Mouse (Mus musculus) limb, embryonic 14.5 days (tissue): ENCODE data around the gene Cgref1. TPM values are rescaled to one million over a fixed set of nuclear protein-coding genes. Genes with fewer than 3 reads are reported as not detected.

Experiments used
- ATAC-seq: fragments of 200-750 bp; cut with Nextera tagmentation; 2 replicates; pipeline ENCODE4 v1.8.0; 2017; ENCODE audit warnings: low read depth, moderate number of reproducible peaks, moderate TSS enrichment; ENCODE audit not compliant: low FRiP score
- DNase-seq: peaks from one replicate; pipeline ENCODE4 v3.0.0-alpha.2; 2015; ENCODE audit warnings: low spot score
- H3K27ac ChIP-seq: fragments of 300-500 bp; sonication (generic); replicated peaks from 2 replicates; pipeline ENCODE4 v1.5.1; 2014; ENCODE audit warnings: low read depth, mild to moderate bottlenecking, low read length, moderate library complexity, mixed read lengths
- H3K27me3 ChIP-seq: fragments of 300-500 bp; sonication (generic); 2 replicates; pipeline ENCODE4 v1.6.1; 2014; ENCODE audit warnings: low read length, mixed read lengths; ENCODE audit not compliant: control insufficient read depth, insufficient read depth
- H3K36me3 ChIP-seq: fragments of 300-500 bp; sonication (generic); 2 replicates; pipeline ENCODE4 v1.6.1; 2014; ENCODE audit warnings: mild to moderate bottlenecking, low read length, moderate library complexity, mixed read lengths; ENCODE audit not compliant: control insufficient read depth, insufficient read depth
- H3K4me1 ChIP-seq: fragments of 300-500 bp; sonication (generic); 2 replicates; pipeline ENCODE4 v1.6.1; 2014; ENCODE audit warnings: antibody characterized with exemption, low read length, mixed read lengths; ENCODE audit not compliant: control insufficient read depth, insufficient read depth
- H3K4me2 ChIP-seq: fragments of 300-500 bp; sonication (generic); replicated peaks from 2 replicates; pipeline ENCODE4 v1.6.1; 2014; ENCODE audit warnings: low read depth, mild to moderate bottlenecking, low read length, moderate library complexity; ENCODE audit not compliant: severe bottlenecking
- H3K4me3 ChIP-seq: fragments of 300-500 bp; sonication (generic); replicated peaks from 2 replicates; pipeline ENCODE4 v1.5.1; 2014; ENCODE audit warnings: low read length
- H3K9ac ChIP-seq: fragments of 300-500 bp; sonication (generic); 2 replicates; pipeline ENCODE4 v1.6.1; 2014; ENCODE audit warnings: mild to moderate bottlenecking, low read depth, low read length, moderate library complexity; ENCODE audit not compliant: severe bottlenecking
- H3K9me3 ChIP-seq: fragments of 300-500 bp; sonication (generic); 2 replicates; pipeline ENCODE4 v1.6.1; 2016; ENCODE audit warnings: low read length; ENCODE audit not compliant: control insufficient read depth
- POLR2A ChIP-seq: fragments of 200-500 bp; IDR thresholded peaks from 2 replicates; pipeline ENCODE4 v1.8.0; 2012; ENCODE audit warnings: inconsistent platforms, mild to moderate bottlenecking, moderate library complexity, borderline replicate concordance; ENCODE audit not compliant: insufficient read depth, insufficient read length; ENCODE audit errors: extremely low read depth
- WGBS: fragments of 180-500 bp; shearing (Covaris S2); extraction: QIAGEN DNeasy Blood & Tissue Kit; methylation state at CpG from one replicate; pipeline ENCODE4 v1.1.7; 2014; 5-methylcytosine and 5-hydroxymethylcytosine counted together
- polyA plus RNA-seq, 2 experiments: library from polyadenylated mRNA; depleted of rRNA in 1 of 2; stranded (reverse) in 1 of 2; unstranded in 1 of 2; fragments of >200 nt; fragmentation: Nextera tagmentation in 1 of 2; extraction: Ambion mirVana in 1 of 2; gene quantifications; 2 replicates each; pipeline versions ENCODE4 v1.2.1 to v1.2.3; 2012 to 2014

The Cgref1 gene
- polyA plus RNA-seq, 2 experiments, result 20.9 to 21.5 TPM

DNA sequence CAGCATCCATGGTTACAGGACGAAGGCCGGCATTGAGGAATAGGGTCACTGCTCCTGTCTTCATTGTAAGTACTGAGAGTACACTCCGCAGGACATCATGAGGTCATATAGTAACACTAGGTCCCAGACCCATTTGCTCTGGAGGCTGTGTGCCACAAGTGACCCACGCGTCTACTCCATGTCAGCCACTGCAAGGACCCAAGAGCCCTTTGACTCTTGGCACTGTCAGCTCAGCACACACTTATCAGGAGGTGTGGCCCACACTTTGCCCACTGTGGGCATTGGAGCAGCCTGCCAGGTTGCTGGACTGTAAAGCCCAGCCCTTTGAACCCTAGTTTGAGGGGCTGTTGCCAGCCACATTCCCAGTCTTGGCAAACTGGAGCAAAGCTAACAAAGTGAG is 20.2 kb downstream of the Cgref1 start:
- peaks cover 14% of the 10 kb centered on the region for H3K4me1 ChIP-seq
- no peaks in the 10 kb centered on the region for H3K27me3 ChIP-seq
- H3K9ac ChIP-seq, result no peak overlapping the region
- H3K4me2 ChIP-seq, result no peak overlapping the region
- 86% methylated on average over 5 of the region's 5 CpGs for WGBS
- no peak for DNase-seq
- H3K36me3 ChIP-seq, result peaks cover 10% of the 10 kb centered on the region
- H3K27ac ChIP-seq, result no peak overlapping the region
- H3K4me3 ChIP-seq, result no peak overlapping the region
- no peak for TF ChIP-seq POLR2A
- no peak for ATAC-seq
- no peaks in the 10 kb centered on the region for H3K9me3 ChIP-seq

GRCm38 (mm10) chr5:30924614-30925013 is 20.8 kb downstream of the Cgref1 start:
- Histone ChIP-seq H3K9me3 (no peaks in the 10 kb centered on the region), H3K36me3 (peaks cover 16% of the 10 kb centered on the region), H3K4me2 (no peak overlapping the region), H3K9ac (no peak overlapping the region), H3K27ac (no peak overlapping the region), H3K4me1 (peaks cover 14% of the 10 kb centered on the region), H3K4me3 (no peak overlapping the region), H3K27me3 (no peaks in the 10 kb centered on the region)
- 74% methylated on average over 8 of the region's 8 CpGs for WGBS
- ATAC-seq (no peak), DNase-seq (no peak)
- TF ChIP-seq POLR2A, result no peak

- Histone ChIP-seq H3K27me3 (no peaks in the 10 kb centered on the region), H3K4me3 (no peak overlapping the region), H3K9ac (no peak overlapping the region), H3K9me3 (no peaks in the 10 kb centered on the region), H3K27ac (no peak overlapping the region), H3K4me2 (no peak overlapping the region), H3K4me1 (peaks cover 16% of the 10 kb centered on the region), H3K36me3 (peaks cover 30% of the 10 kb centered on the region)
- 84% methylated on average over 6 of the region's 6 CpGs for WGBS
- no peak for DNase-seq
- TF ChIP-seq POLR2A, result no peak
- no peak for ATAC-seq
Observed at GRCm38 (mm10) chr5:30923119-30923518, 22.3 kb downstream of the Cgref1 start.

DNA sequence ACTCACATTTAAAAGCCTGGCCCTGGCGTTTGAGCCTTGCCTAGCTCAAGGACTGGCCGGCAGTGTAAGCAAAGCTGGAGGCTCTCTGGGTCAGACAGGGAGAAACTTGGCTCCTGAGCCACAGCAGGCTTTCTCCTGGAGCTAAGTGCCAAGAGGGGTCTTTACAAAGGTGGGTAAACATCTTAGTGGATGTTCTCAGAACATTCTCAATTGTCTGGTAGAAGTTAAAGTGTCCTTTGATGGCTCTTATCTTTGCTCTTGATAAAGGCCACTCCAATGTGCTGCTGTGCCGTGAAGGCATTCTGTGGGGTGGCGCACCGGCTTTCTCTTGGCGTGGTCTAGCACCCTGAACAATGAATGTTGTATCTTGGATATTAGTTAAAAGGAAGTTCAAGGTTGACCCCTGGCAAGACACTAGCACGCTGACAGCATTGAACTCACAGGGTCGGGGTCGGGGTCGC is 22.8 kb downstream of the Cgref1 start:
- no peaks in the 10 kb centered on the region for H3K9me3 ChIP-seq
- H3K27me3 ChIP-seq, result no peaks in the 10 kb centered on the region
- peak overlapping the region; percentile 79 for H3K4me2 ChIP-seq
- WGBS, result 75% methylated on average over 10 of the region's 10 CpGs
- ATAC-seq, result no peak
- H3K36me3 ChIP-seq, result peaks cover 35% of the 10 kb centered on the region
- peaks cover 16% of the 10 kb centered on the region for H3K4me1 ChIP-seq
- no peak for TF ChIP-seq POLR2A
- H3K27ac ChIP-seq, result peak overlapping the region; percentile 80; the same call in 1 of the 2 replicates
- 0 out of 2 replicates have a peak overlapping the region, but pooled peaks have one; percentile 42 for H3K4me3 ChIP-seq
- DNase-seq, result no peak
- H3K9ac ChIP-seq, result peak overlapping the region; percentile 58; the same call in 1 of the 2 replicates

DNA sequence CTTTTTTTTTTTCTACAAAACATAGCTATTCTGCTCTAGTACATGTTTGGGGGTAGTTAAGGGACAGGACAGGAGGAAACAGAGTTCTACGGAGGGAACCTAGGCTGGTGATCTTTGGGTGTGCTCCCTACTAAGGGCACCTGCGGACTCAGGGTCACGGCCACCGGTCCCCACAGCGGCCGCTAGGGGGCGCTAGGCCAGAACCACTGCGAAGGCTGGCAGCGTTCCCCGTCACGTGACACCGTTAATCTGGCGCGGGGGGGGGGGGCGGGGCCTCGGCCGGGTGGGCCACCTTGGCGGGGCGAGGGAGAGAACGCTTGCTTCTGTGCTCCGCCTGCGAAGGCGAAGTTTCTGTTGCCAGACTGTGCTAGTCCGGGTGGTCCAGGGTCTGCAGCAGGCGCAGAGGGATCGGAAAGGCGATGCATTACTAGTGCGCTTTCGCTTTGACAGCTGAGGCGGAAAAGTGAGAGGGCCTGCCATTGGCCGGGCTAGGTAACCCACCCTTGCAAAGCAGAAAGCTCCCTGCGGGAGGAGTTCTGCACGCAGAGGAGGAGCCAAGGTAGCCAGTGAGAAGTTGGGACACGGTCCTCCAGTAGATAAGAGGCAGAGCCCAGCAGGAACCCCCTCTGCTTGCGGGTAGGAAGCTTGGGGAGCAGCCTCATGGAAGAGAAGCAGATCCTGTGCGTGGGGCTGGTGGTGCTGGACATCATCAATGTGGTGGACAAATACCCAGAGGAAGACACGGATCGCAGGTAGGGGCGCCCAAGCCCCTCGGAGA is 23.9 kb downstream of the Cgref1 start, which contains the start of gene Khk:
Khk (plus strand) TSS at position 176 of the 778 bp plus-strand sequence.
- under 1% methylated on average over 24 of the region's 40 CpGs for WGBS
- H3K9ac ChIP-seq, result peak within 1 kb of the TSS; percentile 58
- H3K36me3 ChIP-seq, result peaks cover 47% of the 10 kb centered on the region
- DNase-seq (peak; percentile 90), ATAC-seq (peak; percentile 88)
- peaks cover 16% of the 10 kb centered on the region for H3K4me1 ChIP-seq
- H3K4me2 ChIP-seq, result peak within 1 kb of the TSS; percentile 79
- peak; percentile 53; the same call in 1 of the 2 replicates for TF ChIP-seq POLR2A
- no peaks in the 10 kb centered on the region for H3K9me3 ChIP-seq
- H3K27me3 ChIP-seq, result no peaks in the 10 kb centered on the region
- H3K4me3 ChIP-seq, result peak within 1 kb of the TSS; percentile 42
- H3K27ac ChIP-seq, result peak within 1 kb of the TSS; percentile 80
